Mouse (Mus musculus) C2C12 (cell line): ENCODE results near the gene Brd1.

Experiments used
- MAX ChIP-seq: IDR thresholded peaks from one replicate; pipeline ENCODE4 v1.6.1; 2011; ENCODE audit warnings: mild to moderate bottlenecking, control low read depth
- USF1 ChIP-seq: IDR thresholded peaks from one replicate; pipeline ENCODE4 v1.6.1; 2011; ENCODE audit warnings: low read depth, mild to moderate bottlenecking, control low read depth, moderate library complexity

DNA sequence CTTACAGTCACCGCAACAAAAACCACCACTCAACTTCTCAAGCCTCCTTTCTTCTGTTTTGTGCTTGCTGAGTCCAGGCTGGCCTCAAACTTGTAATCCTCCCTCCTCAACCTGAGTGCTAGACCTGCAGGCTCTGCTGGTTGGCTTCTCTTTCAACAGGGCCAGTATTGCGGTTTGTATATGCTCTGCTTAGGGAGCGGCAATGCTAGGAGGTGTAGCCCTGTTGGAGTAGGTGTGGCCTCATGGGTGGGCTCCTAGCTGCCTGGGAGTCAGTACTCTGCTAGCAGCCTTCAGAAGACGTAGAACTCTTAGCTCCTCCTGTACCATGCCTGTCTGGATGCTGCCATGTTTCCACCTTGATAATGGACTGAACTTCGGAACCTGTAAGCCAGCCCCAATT, 25.8 kb downstream of the Brd1 start:
- no peak for TF ChIP-seq USF1
- TF ChIP-seq MAX: no peak
